Mouse (Mus musculus) E14TG2a.4 (cell line): ENCODE results near the gene Nup93.

ENCODE experiments used
- CTCF ChIP-seq: conservative IDR thresholded peaks from 2 replicates; pipeline ENCODE4 v1.5.1; 2014; ENCODE audit warnings: low read length
- NANOG ChIP-seq: IDR thresholded peaks from 2 replicates; pipeline ENCODE4 v1.6.1; 2014; ENCODE audit warnings: borderline replicate concordance, low read length, mixed read lengths

DNA sequence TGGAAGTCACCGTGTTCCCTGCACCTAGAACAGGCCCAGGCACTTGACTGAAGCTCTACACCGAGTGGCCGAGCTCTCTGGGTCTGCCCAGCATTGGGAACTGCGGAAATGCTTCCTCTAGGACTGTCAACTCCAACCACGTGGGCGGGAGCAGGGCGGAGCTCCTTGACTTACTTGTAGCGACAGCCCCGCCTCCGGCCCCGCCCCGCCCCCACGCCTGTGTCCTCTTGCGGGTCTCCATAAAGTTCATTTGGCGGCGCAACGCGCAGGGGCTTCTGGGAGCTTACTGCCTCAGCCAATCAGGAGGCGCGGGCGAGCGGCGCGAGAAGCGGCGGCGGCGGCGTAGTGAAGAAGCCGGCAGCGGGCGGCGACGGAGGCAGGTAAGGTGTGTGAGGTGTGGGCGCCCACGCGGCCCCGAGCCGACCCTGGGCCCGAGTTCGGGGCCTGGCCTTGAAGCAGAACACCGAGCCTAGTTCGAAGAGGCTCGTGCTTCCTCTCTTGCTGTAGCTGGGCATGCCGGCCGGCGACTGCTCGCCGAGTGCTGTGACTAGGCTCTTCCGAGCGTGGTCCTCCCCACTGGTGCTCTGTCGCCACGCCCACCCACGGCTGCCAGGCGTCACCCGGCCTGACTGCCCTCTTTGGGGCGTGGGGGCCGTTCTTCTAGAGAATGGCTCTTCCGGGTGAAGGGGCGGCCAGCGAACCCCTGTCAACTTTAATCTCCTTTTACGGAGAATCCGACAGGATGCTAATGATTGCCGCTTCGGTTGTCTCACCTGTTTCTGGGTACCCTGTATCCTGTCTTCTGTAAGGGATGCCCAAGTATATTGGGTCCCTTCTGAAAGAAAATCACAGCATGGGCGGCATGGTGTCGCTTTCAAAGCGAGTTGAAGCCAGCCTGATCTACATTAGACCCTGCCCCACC lies at the start of gene Nup93:
- no peak for TF ChIP-seq CTCF
- no peak for TF ChIP-seq NANOG
